ENCODE assay signal across 11 mouse cellular contexts in the genomic region with DNA sequence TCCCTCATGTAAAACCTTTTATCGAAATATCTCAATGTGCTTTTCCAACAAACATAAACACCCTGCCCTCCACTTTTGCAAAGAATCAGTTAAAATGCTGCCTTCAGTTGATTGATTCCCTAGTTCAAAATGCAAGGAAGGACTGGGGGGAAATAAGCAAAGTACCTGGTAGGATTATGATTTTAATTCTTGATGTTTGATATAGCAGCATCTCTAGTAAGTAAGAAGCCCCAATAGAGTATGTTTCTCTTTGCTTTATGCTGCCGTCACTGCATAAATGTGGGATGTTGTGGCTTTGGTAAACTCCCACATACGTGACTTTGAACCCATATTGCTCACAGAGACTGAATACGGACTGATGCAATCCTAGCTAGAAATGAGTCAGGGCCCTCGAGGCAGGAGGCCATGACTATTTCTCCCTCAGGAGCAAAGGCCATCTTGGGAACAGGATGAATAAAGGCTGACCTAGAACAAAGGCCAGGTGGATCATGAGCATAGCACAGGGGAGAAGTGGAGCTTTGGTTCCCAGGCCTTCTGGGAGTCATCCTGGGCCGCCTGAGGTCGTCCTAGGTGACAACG.
DNase-seq lines count a peak whose midpoint lies in the region; ATAC-seq and TF ChIP-seq lines count a peak whose summit lies in the region.
"Had no signal": no experiment of that assay in that cellular context is flagged by ENCODE, and none has a peak within 500 bp of the region (broad histone marks: within the 10 kb centered on the region; RNA-seq: fewer than 3 reads in every experiment).

No protein-coding gene starts in this region.

- no peaks in the 10 kb centered on the region for H3K9me3 ChIP-seq in liver, embryonic 12.5 days (replicated peaks)
- no peaks in the 10 kb centered on the region for H3K9me3 ChIP-seq in heart, embryonic 16.5 days (replicated peaks; ENCODE audit: control insufficient read depth, low read length)
- no peaks in the 10 kb centered on the region for H3K9me3 ChIP-seq in neural tube, embryonic 15.5 days (replicated peaks)
- H3K9me3 ChIP-seq: embryonic facial prominence, embryonic 12.5 days; limb, embryonic 12.5 days had no signal

- H3K27me3 ChIP-seq in liver, adult 2 months (ENCODE audit: control insufficient read depth, insufficient read depth, low read length): no peaks in the 10 kb centered on the region
- H3K27me3 ChIP-seq in liver, embryonic 12.5 days (replicated peaks): no peaks in the 10 kb centered on the region
- no peaks in the 10 kb centered on the region for H3K27me3 ChIP-seq in heart, embryonic 16.5 days (ENCODE audit: control insufficient read depth, insufficient read depth, low read length)
- no peaks in the 10 kb centered on the region for H3K27me3 ChIP-seq in small intestine, adult 2 months (ENCODE audit: control insufficient read depth, insufficient read depth, low read length)
- no peaks in the 10 kb centered on the region for H3K27me3 ChIP-seq in neural tube, embryonic 15.5 days (replicated peaks)
- H3K27me3 ChIP-seq: embryonic facial prominence, embryonic 12.5 days; limb, embryonic 12.5 days had no signal

- H3K4me1 ChIP-seq in liver, adult 2 months (ENCODE audit: control insufficient read depth, insufficient read depth, low read length): peaks cover 3% of the 10 kb centered on the region; the same call in 1 of the 2 replicates
- H3K4me1 ChIP-seq in liver, embryonic 12.5 days: no peaks in the 10 kb centered on the region
- H3K4me1 ChIP-seq in heart, embryonic 16.5 days (ENCODE audit: control insufficient read depth, insufficient read depth, low read length): peaks cover 21% of the 10 kb centered on the region
- peaks cover 20% of the 10 kb centered on the region for H3K4me1 ChIP-seq in small intestine, adult 2 months (ENCODE audit: control insufficient read depth, insufficient read depth, insufficient read length, low read length)
- H3K4me1 ChIP-seq in neural tube, embryonic 15.5 days: peaks cover 17% of the 10 kb centered on the region
- H3K4me1 ChIP-seq: embryonic facial prominence, embryonic 12.5 days; limb, embryonic 12.5 days had no signal

- no peak overlapping the region for H3K9ac ChIP-seq in liver, adult 2 months (ENCODE audit: low read depth, low read length)
- H3K9ac ChIP-seq in liver, embryonic 12.5 days: no peak overlapping the region
- H3K9ac ChIP-seq in heart, embryonic 16.5 days (ENCODE audit: low read length): no peak overlapping the region
- no peak overlapping the region for H3K9ac ChIP-seq in neural tube, embryonic 15.5 days (replicated peaks)
- H3K9ac ChIP-seq: embryonic facial prominence, embryonic 12.5 days; limb, embryonic 12.5 days had no signal

- no peak for ATAC-seq in liver, embryonic 12.5 days
- no peak for ATAC-seq in heart, embryonic 16.5 days (replicated peaks; ENCODE audit: extremely low read depth, insufficient read depth, low FRiP score)
- ATAC-seq in neural tube, embryonic 15.5 days (ENCODE audit: low FRiP score): no peak

- no peak overlapping the region for H3K4me2 ChIP-seq in liver, embryonic 12.5 days
- H3K4me2 ChIP-seq in heart, embryonic 16.5 days (ENCODE audit: low read depth, low read length): no peak overlapping the region
- no peak overlapping the region for H3K4me2 ChIP-seq in neural tube, embryonic 15.5 days
- H3K4me2 ChIP-seq: embryonic facial prominence, embryonic 12.5 days; limb, embryonic 12.5 days had no signal

- H3K36me3 ChIP-seq in liver, adult 2 months (ENCODE audit: control insufficient read depth, insufficient read depth, low read length): no peaks in the 10 kb centered on the region
- H3K36me3 ChIP-seq in liver, embryonic 12.5 days: no peaks in the 10 kb centered on the region
- no peaks in the 10 kb centered on the region for H3K36me3 ChIP-seq in heart, embryonic 16.5 days (ENCODE audit: control insufficient read depth, insufficient read depth)
- H3K36me3 ChIP-seq in small intestine, adult 2 months (ENCODE audit: control insufficient read depth, insufficient read depth, low read length): no peaks in the 10 kb centered on the region
- H3K36me3 ChIP-seq in neural tube, embryonic 15.5 days: no peaks in the 10 kb centered on the region
- H3K36me3 ChIP-seq: embryonic facial prominence, embryonic 12.5 days; limb, embryonic 12.5 days had no signal

- H3K4me3 ChIP-seq in liver, adult 2 months (ENCODE audit: insufficient read depth, low read depth, low read length): no peak overlapping the region
- no peak overlapping the region for H3K4me3 ChIP-seq in liver, embryonic 12.5 days
- no peak overlapping the region for H3K4me3 ChIP-seq in heart, embryonic 16.5 days (ENCODE audit: low read length)
- no peak overlapping the region for H3K4me3 ChIP-seq in small intestine, adult 2 months (ENCODE audit: low read depth, low read length)
- no peak overlapping the region for H3K4me3 ChIP-seq in neural tube, embryonic 15.5 days (replicated peaks)
- H3K4me3 ChIP-seq: embryonic facial prominence, embryonic 12.5 days; limb, embryonic 12.5 days had no signal

- H3K79me2 ChIP-seq in liver, adult 2 months (ENCODE audit: control insufficient read depth, insufficient read depth, low read length): no peaks in the 10 kb centered on the region

- TF ChIP-seq POLR2A in liver, adult 2 months (IDR thresholded peaks at IDR 0.05; ENCODE audit: extremely low read depth, insufficient read depth, low read length): no peak
- no peak for TF ChIP-seq POLR2A in small intestine, adult 2 months (IDR thresholded peaks at IDR 0.05; ENCODE audit: low read depth, low read length)

- no peak for TF ChIP-seq CTCF in liver, adult 2 months (IDR thresholded peaks at IDR 0.05; ENCODE audit: low read depth, low read length)
- TF ChIP-seq CTCF in small intestine, adult 2 months (IDR thresholded peaks at IDR 0.05; ENCODE audit: extremely low read depth, insufficient read length, insufficient replicate concordance, low read depth, low read length): no peak

- 70% methylated on average over 8 of the region's 8 CpGs for WGBS in liver, adult 2 months
- WGBS in liver, embryonic 12.5 days (ENCODE audit: insufficient replicate concordance): 47% methylated on average over 8 of the region's 8 CpGs
- 72% methylated on average over 8 of the region's 8 CpGs for WGBS in heart, embryonic 16.5 days
- WGBS in small intestine, adult 2 months: 61% methylated on average over 8 of the region's 8 CpGs
- 88% methylated on average over 8 of the region's 8 CpGs for WGBS in neural tube, embryonic 15.5 days

- peak overlapping the region; percentile 56 for H3K27ac ChIP-seq in liver, adult 2 months (replicated peaks; ENCODE audit: insufficient read depth, low read depth, low read length)
- no peak overlapping the region for H3K27ac ChIP-seq in liver, embryonic 12.5 days
- H3K27ac ChIP-seq in heart, embryonic 16.5 days (ENCODE audit: low read length): peak overlapping the region; percentile 58
- peak overlapping the region; percentile 68 for H3K27ac ChIP-seq in small intestine, adult 2 months (ENCODE audit: insufficient read depth, low read depth, low read length)
- H3K27ac ChIP-seq in neural tube, embryonic 15.5 days (replicated peaks): no peak overlapping the region

- peak; percentile 22 for DNase-seq in liver, adult 2 months (ENCODE audit: extremely low read depth, low read depth, low spot score)
- peak; percentile 79 for DNase-seq in NIH3T3 (ENCODE audit: low read depth)
- no peak for DNase-seq in thymus, adult 18-20 months
- DNase-seq: cerebellum, adult 18-20 months; gastrocnemius, postnatal 10 days had no signal

Comparison
In these comparisons a context has a peak if more than half of its experiments do, and no peak if none do; other contexts are left out.
1. H3K27ac ChIP-seq: peak in liver, adult 2 months (single experiment), heart, embryonic 16.5 days (single experiment) and small intestine, adult 2 months (single experiment); none in liver, embryonic 12.5 days (single experiment) and neural tube, embryonic 15.5 days (single experiment).
2. DNase-seq: peak in liver, adult 2 months (single experiment) and NIH3T3 (single experiment); none in thymus, adult 18-20 months (0 of 2).